Mouse (Mus musculus): Measurements from ENCODE around the gene Sept7. TPM values are rescaled to one million over a fixed set of nuclear protein-coding genes. Genes with fewer than 3 reads are reported as not detected.
"Not testable (repeated sequence)": the region's sequence is repeated elsewhere in the genome, so short reads cannot be mapped to it uniquely, and the experiment has no call there.

Gene Sept7
- total and polyA plus RNA-seq, 3 experiments: 12.9 to 352 (median 230) TPM

DNA sequence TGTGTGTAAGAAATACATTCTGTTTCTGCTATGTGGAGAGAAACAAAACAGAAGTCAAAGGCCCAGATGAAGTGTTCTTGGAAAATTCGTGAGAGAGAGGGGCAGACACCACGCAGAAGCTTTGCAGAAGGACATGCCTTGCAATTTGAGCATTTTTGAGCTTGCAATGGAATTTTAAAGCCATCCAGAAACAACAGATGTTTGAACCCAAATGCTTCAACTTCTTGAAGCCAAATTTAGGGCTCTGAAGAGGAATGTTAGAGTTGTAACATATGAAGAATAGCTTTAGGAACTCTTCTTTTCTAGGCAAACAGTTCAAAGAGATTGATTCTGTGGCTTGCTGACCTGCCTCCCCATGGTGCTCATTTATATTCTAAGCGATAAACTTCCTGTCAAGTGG is 33.3 kb upstream of the Sept7 start:
- TF ChIP-seq POLR2AphosphoS5 (IDR thresholded peaks at IDR 0.05; ENCODE audit: insufficient replicate concordance, low read depth, low read length) (no peak), GATA2 (IDR thresholded peaks at IDR 0.05; ENCODE audit: borderline replicate concordance, low read depth, low read length) (no peak), CTCF (IDR thresholded peaks at IDR 0.05; ENCODE audit: low read depth, low read length) (no peak), GATA1 (IDR thresholded peaks at IDR 0.05; ENCODE audit: borderline replicate concordance, low read length) (no peak), TAL1 (conservative IDR thresholded peaks at IDR 0.05; ENCODE audit: low read depth, low read length) (no peak)
- Histone ChIP-seq H3K9me3 (replicated peaks) (no peaks in the 10 kb centered on the region), H3K4me3 (ENCODE audit: low read depth, low read length) (no peak overlapping the region), H3K4me1 (ENCODE audit: insufficient read depth, low read depth, low read length) (no peaks in the 10 kb centered on the region), H3K27me3 (ENCODE audit: insufficient read depth, low read length) (peaks cover 6% of the 10 kb centered on the region), H3K36me3 (replicated peaks) (no peaks in the 10 kb centered on the region)
- DNase-seq (ENCODE audit: low spot score) (no peak), ATAC-seq (ENCODE audit: extremely low read depth, insufficient number of reproducible peaks, low FRiP score, poor library complexity, severe bottlenecking) (no peak)

DNA sequence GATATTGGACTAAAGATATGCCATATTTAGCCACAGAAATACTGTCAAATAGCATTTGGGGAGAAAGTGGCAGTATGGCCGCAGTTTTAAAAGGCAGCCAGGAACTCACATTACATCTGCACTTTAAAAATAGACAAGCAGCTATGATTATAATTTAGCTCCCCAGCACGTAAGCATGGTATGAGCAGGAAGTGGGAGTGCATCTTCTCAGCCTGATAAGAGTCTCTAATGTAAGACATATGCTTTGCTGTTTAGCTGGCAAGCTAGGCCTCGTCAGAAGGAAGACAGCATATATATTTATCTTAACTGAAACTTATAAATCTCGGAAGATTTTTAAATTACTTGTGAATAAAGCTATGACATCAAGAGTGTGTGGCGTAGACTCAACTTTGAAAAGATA is 32.4 kb upstream of the Sept7 start:
- no peak for DNase-seq (ENCODE audit: low spot score)
- Histone ChIP-seq H3K4me3 (ENCODE audit: low read depth, low read length) (no peak overlapping the region), H3K27me3 (ENCODE audit: insufficient read depth, low read length) (peaks cover 7% of the 10 kb centered on the region), H3K4me1 (ENCODE audit: insufficient read depth, low read depth, low read length) (no peaks in the 10 kb centered on the region), H3K36me3 (replicated peaks) (no peaks in the 10 kb centered on the region), H3K9me3 (replicated peaks) (no peaks in the 10 kb centered on the region)
- TF ChIP-seq GATA2 (IDR thresholded peaks at IDR 0.05; ENCODE audit: borderline replicate concordance, low read depth, low read length) (no peak), GATA1 (IDR thresholded peaks at IDR 0.05; ENCODE audit: borderline replicate concordance, low read length) (no peak), TAL1 (conservative IDR thresholded peaks at IDR 0.05; ENCODE audit: low read depth, low read length) (no peak), CTCF (IDR thresholded peaks at IDR 0.05; ENCODE audit: low read depth, low read length) (no peak)
- ATAC-seq (ENCODE audit: extremely low read depth, insufficient number of reproducible peaks, low FRiP score, poor library complexity, severe bottlenecking): no peak

DNA sequence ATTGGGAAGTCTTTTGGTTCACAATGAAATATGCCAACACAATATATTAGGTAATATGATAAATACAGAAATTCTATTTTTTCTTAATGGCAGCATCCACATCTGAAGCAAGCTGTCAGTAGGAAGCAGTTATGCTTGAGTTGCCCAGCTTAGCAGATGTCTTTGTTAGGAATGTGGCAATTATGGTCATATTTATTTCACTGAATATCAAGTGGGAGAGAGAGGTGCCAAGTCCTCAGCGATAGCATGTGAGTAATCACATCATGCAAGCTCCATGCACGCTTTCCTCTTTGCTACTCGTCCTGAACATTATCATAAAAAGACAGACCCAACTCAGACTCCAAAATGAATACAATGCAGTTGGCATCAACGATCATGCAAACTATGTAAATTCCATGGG is 27.3 kb upstream of the Sept7 start:
- Histone ChIP-seq H3K27me3 (ENCODE audit: insufficient read depth, low read length) (peaks cover 9% of the 10 kb centered on the region), H3K4me3 (ENCODE audit: low read depth, low read length) (no peak overlapping the region), H3K4me1 (ENCODE audit: insufficient read depth, low read depth, low read length) (no peaks in the 10 kb centered on the region), H3K36me3 (replicated peaks) (no peaks in the 10 kb centered on the region), H3K9me3 (replicated peaks) (no peaks in the 10 kb centered on the region)
- no peak for ATAC-seq (ENCODE audit: extremely low read depth, insufficient number of reproducible peaks, low FRiP score, poor library complexity, severe bottlenecking)
- DNase-seq (ENCODE audit: low spot score): no peak
- no peak for TF ChIP-seq GATA1 (IDR thresholded peaks at IDR 0.05; ENCODE audit: borderline replicate concordance, low read length)
- no peak for TF ChIP-seq GATA2 (IDR thresholded peaks at IDR 0.05; ENCODE audit: borderline replicate concordance, low read depth, low read length)
- TF ChIP-seq TAL1 (conservative IDR thresholded peaks at IDR 0.05; ENCODE audit: low read depth, low read length): no peak
- TF ChIP-seq CTCF (IDR thresholded peaks at IDR 0.05; ENCODE audit: low read depth, low read length): no peak
- no peak for TF ChIP-seq POLR2AphosphoS5 (IDR thresholded peaks at IDR 0.05; ENCODE audit: insufficient replicate concordance, low read depth, low read length)

DNA sequence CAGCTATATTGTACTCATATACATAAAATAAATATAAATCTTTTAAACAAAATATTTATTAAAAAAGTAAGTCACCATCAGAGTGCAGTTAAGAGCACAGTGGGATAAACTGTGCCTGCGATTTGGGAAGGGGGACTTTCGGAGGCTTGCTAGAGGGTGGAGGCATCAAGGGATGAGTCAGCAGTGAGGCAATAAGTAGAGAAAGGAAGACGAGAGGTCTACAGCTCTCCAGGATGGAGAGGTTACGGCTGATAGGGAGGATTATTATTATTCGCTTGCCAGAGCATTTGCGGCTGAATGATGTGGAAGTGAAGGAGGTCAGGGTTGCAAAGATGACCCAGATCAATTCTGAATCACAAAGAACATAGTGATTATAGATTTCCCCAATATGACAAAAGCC is 22.5 kb upstream of the Sept7 start:
- Histone ChIP-seq H3K9me3 (replicated peaks) (no peaks in the 10 kb centered on the region), H3K4me1 (ENCODE audit: insufficient read depth, low read depth, low read length) (no peaks in the 10 kb centered on the region), H3K36me3 (replicated peaks) (no peaks in the 10 kb centered on the region), H3K27me3 (ENCODE audit: insufficient read depth, low read length) (peaks cover 2% of the 10 kb centered on the region; the same call in 1 of the 2 replicates), H3K4me3 (ENCODE audit: low read depth, low read length) (no peak overlapping the region)
- DNase-seq (ENCODE audit: low spot score) (no peak), ATAC-seq (ENCODE audit: extremely low read depth, insufficient number of reproducible peaks, low FRiP score, poor library complexity, severe bottlenecking) (no peak)
- TF ChIP-seq GATA1 (IDR thresholded peaks at IDR 0.05; ENCODE audit: borderline replicate concordance, low read length) (no peak), CTCF (IDR thresholded peaks at IDR 0.05; ENCODE audit: low read depth, low read length) (no peak), GATA2 (IDR thresholded peaks at IDR 0.05; ENCODE audit: borderline replicate concordance, low read depth, low read length) (no peak), TAL1 (conservative IDR thresholded peaks at IDR 0.05; ENCODE audit: low read depth, low read length) (no peak), POLR2AphosphoS5 (IDR thresholded peaks at IDR 0.05; ENCODE audit: insufficient replicate concordance, low read depth, low read length) (no peak)

DNA sequence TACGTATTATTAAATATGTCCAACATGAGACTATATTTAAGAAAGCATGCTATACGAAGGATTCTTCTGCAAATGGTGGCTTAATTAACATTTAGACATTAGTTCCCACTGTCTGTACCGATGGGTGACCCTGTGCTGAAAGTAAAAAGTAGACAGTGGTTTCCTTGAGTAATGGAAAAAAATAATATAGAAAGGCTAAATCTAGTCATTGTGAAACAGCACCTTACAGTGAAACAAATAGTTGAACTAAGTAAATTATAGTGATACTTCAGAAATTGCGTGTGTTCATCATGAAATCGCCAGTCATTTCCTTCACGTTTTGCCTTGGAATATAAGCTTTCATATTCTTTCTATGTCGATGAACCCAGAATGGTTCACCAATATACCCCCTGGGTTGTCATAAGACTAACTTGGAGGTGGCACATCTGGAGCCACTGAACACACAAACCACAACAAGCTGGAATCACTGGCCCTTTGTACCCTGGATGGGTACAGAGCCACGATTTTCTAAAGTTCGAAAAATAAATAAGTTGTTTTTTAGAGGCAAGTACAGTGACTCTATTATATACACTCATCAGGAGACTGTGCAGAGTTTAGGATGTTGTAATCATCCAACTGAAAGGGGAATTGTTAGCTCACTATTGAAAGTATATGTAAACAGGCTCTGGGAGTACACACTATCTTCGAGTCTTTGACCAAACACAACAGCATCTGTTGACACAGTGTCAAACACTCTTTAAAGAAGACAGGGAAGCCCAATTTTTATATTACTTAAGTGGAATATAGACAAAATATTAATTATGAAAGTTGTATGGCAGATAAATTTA is 21.8 kb upstream of the Sept7 start:
- ATAC-seq (ENCODE audit: extremely low read depth, insufficient number of reproducible peaks, low FRiP score, poor library complexity, severe bottlenecking) (no peak), DNase-seq (ENCODE audit: low spot score) (no peak)
- TF ChIP-seq CTCF (IDR thresholded peaks at IDR 0.05; ENCODE audit: low read depth, low read length) (no peak), GATA1 (IDR thresholded peaks at IDR 0.05; ENCODE audit: borderline replicate concordance, low read length) (no peak), GATA2 (IDR thresholded peaks at IDR 0.05; ENCODE audit: borderline replicate concordance, low read depth, low read length) (no peak), TAL1 (conservative IDR thresholded peaks at IDR 0.05; ENCODE audit: low read depth, low read length) (no peak), POLR2AphosphoS5 (IDR thresholded peaks at IDR 0.05; ENCODE audit: insufficient replicate concordance, low read depth, low read length) (no peak)
- H3K36me3 ChIP-seq (replicated peaks): no peaks in the 10 kb centered on the region
- H3K4me3 ChIP-seq (ENCODE audit: low read depth, low read length): no peak overlapping the region
- no peaks in the 10 kb centered on the region for H3K4me1 ChIP-seq (ENCODE audit: insufficient read depth, low read depth, low read length)
- H3K27me3 ChIP-seq (ENCODE audit: insufficient read depth, low read length): peaks cover 2% of the 10 kb centered on the region; the same call in 1 of the 2 replicates
- H3K9me3 ChIP-seq (replicated peaks): no peaks in the 10 kb centered on the region

DNA sequence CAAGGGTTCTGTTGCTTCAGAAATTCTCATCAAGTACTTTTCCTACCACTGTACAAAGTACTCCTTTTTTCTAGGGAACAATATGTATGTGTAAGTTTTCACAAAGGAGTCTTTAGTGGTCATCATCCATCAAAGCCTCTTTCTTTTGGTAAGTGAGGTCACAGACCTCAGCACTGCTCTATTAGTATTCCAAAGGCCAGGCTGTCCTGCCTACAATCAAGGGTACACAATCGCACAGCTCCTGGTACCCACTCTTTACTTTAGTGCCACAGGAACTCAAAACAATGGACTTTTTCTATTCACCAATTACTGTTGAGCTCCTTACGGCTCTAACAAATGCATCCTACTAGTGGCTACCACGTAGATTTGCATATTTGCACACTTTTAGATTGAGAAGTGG is 11.2 kb upstream of the Sept7 start:
- Histone ChIP-seq H3K9me3 (replicated peaks) (no peaks in the 10 kb centered on the region), H3K27me3 (ENCODE audit: insufficient read depth, low read length) (no peaks in the 10 kb centered on the region), H3K4me1 (ENCODE audit: insufficient read depth, low read depth, low read length) (no peaks in the 10 kb centered on the region), H3K4me3 (ENCODE audit: low read depth, low read length) (no peak overlapping the region), H3K36me3 (replicated peaks) (no peaks in the 10 kb centered on the region)
- no peak for ATAC-seq (ENCODE audit: extremely low read depth, insufficient number of reproducible peaks, low FRiP score, poor library complexity, severe bottlenecking)
- DNase-seq (ENCODE audit: low spot score): no peak
- no peak for TF ChIP-seq TAL1 (conservative IDR thresholded peaks at IDR 0.05; ENCODE audit: low read depth, low read length)
- TF ChIP-seq GATA1 (IDR thresholded peaks at IDR 0.05; ENCODE audit: borderline replicate concordance, low read length): no peak
- no peak for TF ChIP-seq POLR2AphosphoS5 (IDR thresholded peaks at IDR 0.05; ENCODE audit: insufficient replicate concordance, low read depth, low read length)
- TF ChIP-seq GATA2 (IDR thresholded peaks at IDR 0.05; ENCODE audit: borderline replicate concordance, low read depth, low read length): no peak
- no peak for TF ChIP-seq CTCF (IDR thresholded peaks at IDR 0.05; ENCODE audit: low read depth, low read length)

DNA sequence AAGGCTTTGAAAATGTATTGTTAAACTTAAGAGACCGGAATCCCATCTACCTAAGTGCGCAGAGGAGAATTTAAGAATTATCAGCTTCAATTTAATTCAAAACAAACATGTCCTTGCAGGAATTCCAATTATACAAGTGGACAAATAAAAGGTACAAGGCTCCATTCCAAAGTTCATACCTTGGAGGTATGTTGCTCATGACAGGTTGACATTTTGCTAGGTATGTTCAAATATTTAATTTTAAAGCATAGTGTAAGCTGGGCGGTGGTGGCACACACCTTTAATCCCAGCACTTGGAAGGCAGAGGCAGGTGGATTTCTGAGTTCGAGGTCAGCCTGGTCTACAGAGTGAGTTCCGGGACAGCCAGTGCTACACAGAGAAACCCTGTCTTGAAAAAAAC is 10.5 kb upstream of the Sept7 start:
- not testable (repeated sequence) for ATAC-seq (ENCODE audit: extremely low read depth, insufficient number of reproducible peaks, low FRiP score, poor library complexity, severe bottlenecking)

More for the DNA sequence above, 10.5 kb upstream of the Sept7 start:
- not testable (repeated sequence) for H3K27me3 ChIP-seq (ENCODE audit: insufficient read depth, low read length); H3K4me3 ChIP-seq (ENCODE audit: low read depth, low read length); H3K4me1 ChIP-seq (ENCODE audit: insufficient read depth, low read depth, low read length); H3K9me3 ChIP-seq (replicated peaks); H3K36me3 ChIP-seq (replicated peaks); DNase-seq (ENCODE audit: low spot score)

Measured in G1E (cell line).